8 mouse cellular contexts compared by ENCODE assay signal in genomic region chr2:93809931-93810330, GRCm38 (mm10). TPM values are rescaled to one million over a fixed set of nuclear protein-coding genes. Genes with fewer than 3 reads are reported as not detected.
DNase-seq lines count a peak whose midpoint lies in the region; ATAC-seq and TF ChIP-seq lines count a peak whose summit lies in the region.

No protein-coding gene starts in this region.

- H3K4me3 ChIP-seq in gastrocnemius, adult 2 months = no peak overlapping the region
- no peak overlapping the region for H3K4me3 ChIP-seq in testis, adult 2 months (ENCODE audit: control insufficient read depth, low read depth, low read length)
- no peak overlapping the region for H3K4me3 ChIP-seq in olfactory bulb, adult 2 months (ENCODE audit: insufficient read depth, low read depth, low read length)

- peaks cover 8% of the 10 kb centered on the region for H3K4me1 ChIP-seq in testis, adult 2 months (ENCODE audit: control insufficient read depth, insufficient read depth, low read length)
- peaks cover 22% of the 10 kb centered on the region for H3K4me1 ChIP-seq in olfactory bulb, adult 2 months (ENCODE audit: control insufficient read depth, insufficient read depth, low read length)

- peak; percentile 100; the same call in 1 of the 2 replicates for TF ChIP-seq CTCF in gastrocnemius, adult 2 months (IDR thresholded peaks at IDR 0.05)
- TF ChIP-seq CTCF in testis, adult 2 months (IDR thresholded peaks at IDR 0.05; ENCODE audit: control insufficient read depth, insufficient read depth, insufficient replicate concordance, low read depth, low read length) = peak; percentile 79; the same call in 1 of the 2 replicates
- TF ChIP-seq CTCF in olfactory bulb, adult 2 months (IDR thresholded peaks at IDR 0.05; ENCODE audit: insufficient read depth, low read depth, low read length) = peak; percentile 55; the same call in 1 of the 2 replicates

- no peaks in the 10 kb centered on the region for H3K36me3 ChIP-seq in testis, adult 2 months (ENCODE audit: control insufficient read depth, insufficient read depth, low read length)

- H3K27ac ChIP-seq in gastrocnemius, adult 2 months = peak overlapping the region; percentile 80
- no peak overlapping the region for H3K27ac ChIP-seq in testis, adult 2 months (ENCODE audit: control insufficient read depth, insufficient read depth, low read depth, low read length)
- H3K27ac ChIP-seq in olfactory bulb, adult 2 months (ENCODE audit: insufficient read depth, low read depth, low read length) = no peak overlapping the region

- 16% methylated on average over 2 of the region's 2 CpGs for WGBS in olfactory bulb, adult 2 months

- peak; percentile 91 for ATAC-seq in common myeloid progenitor, adult 5-6 weeks (replicated peaks; ENCODE audit: low read depth, poor library complexity, severe bottlenecking)

- H3K27me3 ChIP-seq in testis, adult 2 months (ENCODE audit: control insufficient read depth, insufficient read depth, low read length) = no peaks in the 10 kb centered on the region

- DNase-seq in gastrocnemius, adult 2 months = peak; percentile 77
- no peak for DNase-seq in gastrocnemius, postnatal 4 days (ENCODE audit: low spot score in 2 of 2)
- DNase-seq in testis, postnatal 14 days (ENCODE audit: low spot score) = no peak
- DNase-seq in kidney, postnatal 14 days = peak; percentile 54
- no peak for DNase-seq in urinary bladder, postnatal 25 days (ENCODE audit: low spot score)

- intact Hi-C loops in gastrocnemius, adult 2 months (cut with DNase I) = loop anchor here (10.0 kb wide), 1 partner anchor 335 kb away; no protein-coding TSS in a partner anchor

- TF ChIP-seq POLR2A in testis, adult 2 months (IDR thresholded peaks at IDR 0.05; ENCODE audit: control insufficient read depth, low read depth, low read length) = no peak
- no peak for TF ChIP-seq POLR2A in olfactory bulb, adult 2 months (IDR thresholded peaks at IDR 0.05; ENCODE audit: insufficient read depth, low read depth, low read length)

RNA-seq across cellular contexts. Expression of gene Ext2, which starts 12.4 kb away (rescaled TPM):
- total RNA-seq in gastrocnemius, adult 2 months (2021) = 10 to 100 TPM; 39.6 to 41.5 TPM
- 10 to 100 TPM; 61.4 to 65.5 TPM for total RNA-seq in gastrocnemius, postnatal 4 days (2021)
- polyA plus RNA-seq in testis, adult 2 months (2012; rRNA removed) = 15.5 and 17.6 TPM in 2 replicates
- total RNA-seq in common myeloid progenitor, adult 5-6 weeks (2017) = 25.9 and 28.7 TPM in 2 replicates
- not detected in 2 replicates for polyA plus RNA-seq in olfactory bulb, adult 2 months (2012; ENCODE audit: insufficient read depth, insufficient read length, low replicate concordance, missing spikeins)

RNA-seq across cellular contexts. Expression of gene Accs, which starts 39.8 kb away (rescaled TPM):
- 1 to 10 TPM; 1.7 to 2.2 TPM for total RNA-seq in gastrocnemius, adult 2 months (2021)
- total RNA-seq in gastrocnemius, postnatal 4 days (2021) = 10 to 100 TPM; 11.2 to 12.2 TPM
- polyA plus RNA-seq in testis, adult 2 months (2012; rRNA removed) = 2.5 and 2.6 TPM in 2 replicates
- total RNA-seq in common myeloid progenitor, adult 5-6 weeks (2017) = 9.6 and 18.5 TPM in 2 replicates
- polyA plus RNA-seq in olfactory bulb, adult 2 months (2012; ENCODE audit: insufficient read depth, insufficient read length, low replicate concordance, missing spikeins) = not detected in 2 replicates

RNA-seq across cellular contexts. Expression of gene Accsl, which starts 59.0 kb away (rescaled TPM):
- not detected for total RNA-seq in gastrocnemius, adult 2 months (2021)
- total RNA-seq in gastrocnemius, postnatal 4 days (2021) = not detected
- polyA plus RNA-seq in testis, adult 2 months (2012; rRNA removed) = 0.18 TPM in 1 of 2 replicates, not detected in the other
- not detected in 2 replicates for total RNA-seq in common myeloid progenitor, adult 5-6 weeks (2017)
- not detected in 2 replicates for polyA plus RNA-seq in olfactory bulb, adult 2 months (2012; ENCODE audit: insufficient read depth, insufficient read length, low replicate concordance, missing spikeins)

Comparison
In these comparisons a context has a peak if more than half of its experiments do, and no peak if none do; other contexts are left out.
1. DNase-seq: peak in gastrocnemius, adult 2 months (single experiment) and kidney, postnatal 14 days (single experiment); none in gastrocnemius, postnatal 4 days (0 of 2), testis, postnatal 14 days (single experiment) and urinary bladder, postnatal 25 days (single experiment).
2. Peak in every context shown above with its lines, with median percentiles within 50 percentile points of each other: CTCF ChIP-seq.